Mouse (Mus musculus) liver, embryonic 14.5 days (tissue): ENCODE results near the gene Tceal7. TPM values are rescaled to one million over a fixed set of nuclear protein-coding genes. Genes with fewer than 3 reads are reported as not detected.
A peak's percentile ranks its signal among the peaks of the same experiment; 100 is the strongest.
"Not testable (repeated sequence)": the region's sequence is repeated elsewhere in the genome, so short reads cannot be mapped to it uniquely, and the experiment has no call there.

ENCODE experiments used
- ATAC-seq: fragments of 200-750 bp; cut with Nextera tagmentation; 2 replicates; pipeline ENCODE4 v1.8.0; 2017; ENCODE audit warnings: moderate number of reproducible peaks, mild to moderate bottlenecking, moderate library complexity; ENCODE audit not compliant: insufficient read depth
- DNase-seq, 3 experiments: peaks; one replicate each; pipeline ENCODE4 v3.0.0-alpha.2; 2012 to 2013; ENCODE audit warnings: low read depth in 3 of 3, low spot score in 3 of 3
- H3K27ac ChIP-seq: fragments of 300-500 bp; sonication (generic); 2 replicates; pipeline ENCODE4 v1.5.1; 2014; ENCODE audit warnings: moderate library complexity, mild to moderate bottlenecking, control low read depth, inconsistent platforms
- H3K27me3 ChIP-seq: fragments of 300-500 bp; sonication (generic); 2 replicates; pipeline ENCODE4 v1.6.1; 2014; ENCODE audit warnings: mild to moderate bottlenecking, low read length, moderate library complexity; ENCODE audit not compliant: control insufficient read depth, insufficient read depth
- H3K36me3 ChIP-seq: fragments of 300-500 bp; sonication (generic); replicated peaks from 2 replicates; pipeline ENCODE4 v1.6.1; 2014; ENCODE audit warnings: low read depth; ENCODE audit not compliant: control insufficient read depth, insufficient read depth
- H3K4me1 ChIP-seq, 2 experiments: fragments of 200-500 bp in 1 of 2; fragments of 300-500 bp in 1 of 2; sonication (generic) in 1 of 2; replicated peaks; 2 replicates each; pipeline ENCODE4 v1.6.1; 2012 to 2014; ENCODE audit warnings: antibody characterized with exemption in 1 of 2, inconsistent platforms in 1 of 2, low read length in 1 of 2; ENCODE audit not compliant: control insufficient read depth in 2 of 2, insufficient read depth in 2 of 2
- H3K4me2 ChIP-seq: fragments of 300-500 bp; sonication (generic); 2 replicates; pipeline ENCODE4 v1.6.1; 2014; ENCODE audit warnings: low read depth, mild to moderate bottlenecking, control low read depth, moderate library complexity
- H3K4me3 ChIP-seq, 2 experiments: fragments of 200-500 bp in 1 of 2; fragments of 300-500 bp in 1 of 2; sonication (generic) in 1 of 2; 2 replicates each; pipeline ENCODE4 v1.5.1; 2012 to 2014; ENCODE audit warnings: low read depth in 2 of 2, low read length in 2 of 2, mild to moderate bottlenecking in 2 of 2, control low read depth in 1 of 2, inconsistent platforms in 1 of 2, moderate library complexity in 1 of 2; ENCODE audit not compliant: insufficient read depth in 1 of 2
- H3K9ac ChIP-seq: fragments of 300-500 bp; sonication (generic); replicated peaks from 2 replicates; pipeline ENCODE4 v1.6.1; 2014; ENCODE audit warnings: mild to moderate bottlenecking, control low read depth, moderate library complexity
- H3K9me3 ChIP-seq: fragments of 300-500 bp; sonication (generic); 2 replicates; pipeline ENCODE4 v1.6.1; 2016; ENCODE audit warnings: low read length, mixed read lengths; ENCODE audit not compliant: control insufficient read depth
- CTCF ChIP-seq: IDR thresholded peaks from 2 replicates; pipeline ENCODE4 v1.5.1; 2016; ENCODE audit warnings: antibody characterized with exemption, low read depth, control low read depth
- EP300 ChIP-seq: IDR thresholded peaks from 2 replicates; pipeline ENCODE4 v1.6.1; 2016; ENCODE audit warnings: antibody characterized with exemption, low read depth
- WGBS: fragments of 180-500 bp; shearing (Covaris S2); extraction: QIAGEN DNeasy Blood & Tissue Kit; methylation state at CpG from one replicate; pipeline ENCODE4 v1.1.7; 2014; ENCODE audit not compliant: insufficient replicate concordance; 5-methylcytosine and 5-hydroxymethylcytosine counted together
- microRNA-seq: library from miRNA; unstranded; fragments of <30 nt; microRNA quantifications from one replicate; pipeline ENCODE4, GENCODE M21; 2016
- polyA plus RNA-seq, 2 experiments: library from polyadenylated mRNA; depleted of rRNA in 1 of 2; stranded (reverse) in 1 of 2; unstranded in 1 of 2; fragments of >200 nt; fragmentation: Nextera tagmentation in 1 of 2; extraction: Ambion mirVana in 1 of 2; gene quantifications; 2 replicates each; pipeline versions ENCODE4 v1.2.1 to v1.2.3; 2012 to 2014

Tceal7 gene
- polyA plus RNA-seq, 2 experiments, result 0.10 to 0.12 TPM

GRCm38 (mm10) chrX:136268173-136268572 lies 53.6 kb downstream of the Tceal7 start:
- H3K27me3 ChIP-seq, result no peaks in the 10 kb centered on the region
- ATAC-seq (no peak), DNase-seq (no peak)
- TF ChIP-seq EP300 (no peak), CTCF (no peak)
- no peak overlapping the region for H3K27ac ChIP-seq
- H3K36me3 ChIP-seq, result no peaks in the 10 kb centered on the region
- WGBS, result 46% methylated on average over 4 of the region's 4 CpGs
- H3K4me3 ChIP-seq, result no peak overlapping the region
- no peaks in the 10 kb centered on the region for H3K9me3 ChIP-seq
- H3K4me2 ChIP-seq, result no peak overlapping the region
- H3K9ac ChIP-seq, result no peak overlapping the region
- H3K4me1 ChIP-seq, result no peaks in the 10 kb centered on the region; a peak in 1 of 4 replicates

GRCm38 (mm10) chrX:136269743-136270392 lies 55.3 kb downstream of the Tceal7 start, which contains the start of gene Bex3:
TSS of gene Bex3 (plus strand) at chrX:136270253.
- H3K36me3 ChIP-seq, DNase-seq, H3K9me3 ChIP-seq, H3K27me3 ChIP-seq, H3K4me1 ChIP-seq, H3K27ac ChIP-seq: not testable (repeated sequence)
- peak within 1 kb of the TSS; percentile 54 for H3K4me2 ChIP-seq
- WGBS, result 66% methylated on average over 4 of the region's 30 CpGs
- H3K4me3 ChIP-seq, result peak within 1 kb of the TSS; percentile 46 to 53
- peak within 1 kb of the TSS; percentile 51 for H3K9ac ChIP-seq
- peak; percentile 97 for ATAC-seq

- H3K27ac ChIP-seq, DNase-seq, H3K36me3 ChIP-seq, H3K4me1 ChIP-seq, H3K27me3 ChIP-seq, H3K9me3 ChIP-seq: not testable (repeated sequence)
- peak; percentile 32; the same call in 1 of the 2 replicates for ATAC-seq
- H3K4me2 ChIP-seq, result peak overlapping the region; percentile 54
- WGBS, result 20% methylated on average over 20 of the region's 60 CpGs
- peak overlapping the region; percentile 46 to 53 for H3K4me3 ChIP-seq
- peak overlapping the region; percentile 51 for H3K9ac ChIP-seq
Observed at GRCm38 (mm10) chrX:136270393-136271111, 56.0 kb downstream of the Tceal7 start.

- H3K36me3 ChIP-seq, result no peaks in the 10 kb centered on the region
- no peak for TF ChIP-seq CTCF
- TF ChIP-seq EP300, result no peak
- no peaks in the 10 kb centered on the region; a peak in 1 of 4 replicates for H3K4me1 ChIP-seq
- no peak overlapping the region for H3K9ac ChIP-seq
- no peak overlapping the region for H3K4me3 ChIP-seq
- no peaks in the 10 kb centered on the region for H3K27me3 ChIP-seq
- WGBS, result 20% methylated on average over 3 of the region's 3 CpGs
- no peak overlapping the region for H3K27ac ChIP-seq
- ATAC-seq (no peak), DNase-seq (no peak)
- no peaks in the 10 kb centered on the region for H3K9me3 ChIP-seq
- no peak overlapping the region for H3K4me2 ChIP-seq
Observed at GRCm38 (mm10) chrX:136274542-136274941, 60.0 kb downstream of the Tceal7 start.

- DNase-seq (no peak), ATAC-seq (no peak)
- WGBS, result 30% methylated on average over 3 of the region's 3 CpGs
Observed at GRCm38 (mm10) chrX:136275386-136275785, 60.8 kb downstream of the Tceal7 start.

More at GRCm38 (mm10) chrX:136275386-136275785, 60.8 kb downstream of the Tceal7 start:
- H3K9ac ChIP-seq, result no peak overlapping the region
- H3K36me3 ChIP-seq, result no peaks in the 10 kb centered on the region
- H3K4me1 ChIP-seq, result no peaks in the 10 kb centered on the region
- H3K4me2 ChIP-seq, result no peak overlapping the region
- no peaks in the 10 kb centered on the region for H3K27me3 ChIP-seq
- no peaks in the 10 kb centered on the region for H3K9me3 ChIP-seq
- TF ChIP-seq EP300 (no peak), CTCF (no peak)
- no peak overlapping the region for H3K4me3 ChIP-seq
- no peak overlapping the region for H3K27ac ChIP-seq

Small RNA genes within 50 kb of the gene (microRNA-seq; reads per million reads assigned to microRNA genes)
- not detected for gene Mir6383

Other genes with a start within 250 kb of the Tceal7 start
- 7.2 and 8.3 TPM in 2 replicates for gene Arxes2, start 221.0 kb upstream of the Tceal7 start, polyA plus RNA-seq (2012; rRNA removed)
- 15.9 and 18.3 TPM in 2 replicates for gene Arxes2, start 221.0 kb upstream of the Tceal7 start, polyA plus RNA-seq (2014; fragmentation: Nextera tagmentation; extraction: Ambion mirVana)
- 2.6 and 2.8 TPM in 2 replicates for gene Arxes1, start 181.4 kb upstream of the Tceal7 start, polyA plus RNA-seq (2012; rRNA removed)
- gene Arxes1, start 181.4 kb upstream of the Tceal7 start, polyA plus RNA-seq (2014; fragmentation: Nextera tagmentation; extraction: Ambion mirVana), result 7.4 and 7.8 TPM in 2 replicates
- 57.1 and 93.6 TPM in 2 replicates for gene Bex2, start 146.5 kb upstream of the Tceal7 start, polyA plus RNA-seq (2012; rRNA removed)
- gene Bex2, start 146.5 kb upstream of the Tceal7 start, polyA plus RNA-seq (2014; fragmentation: Nextera tagmentation; extraction: Ambion mirVana), result 127 and 138 TPM in 2 replicates
- 0.24 and 0.39 TPM in 2 replicates for gene Nxf3, start 129.5 kb upstream of the Tceal7 start, polyA plus RNA-seq (2012; rRNA removed)
- 0.17 and 0.23 TPM in 2 replicates for gene Nxf3, start 129.5 kb upstream of the Tceal7 start, polyA plus RNA-seq (2014; fragmentation: Nextera tagmentation; extraction: Ambion mirVana)
- 73.5 and 131 TPM in 2 replicates for gene Bex4, start 75.8 kb upstream of the Tceal7 start, polyA plus RNA-seq (2012; rRNA removed)
- gene Bex4, start 75.8 kb upstream of the Tceal7 start, polyA plus RNA-seq (2014; fragmentation: Nextera tagmentation; extraction: Ambion mirVana), result 154 and 162 TPM in 2 replicates
- 66.5 and 105 TPM in 2 replicates for gene Tceal8, start 42.4 kb upstream of the Tceal7 start, polyA plus RNA-seq (2012; rRNA removed)
- gene Tceal8, start 42.4 kb upstream of the Tceal7 start, polyA plus RNA-seq (2014; fragmentation: Nextera tagmentation; extraction: Ambion mirVana), result 189 and 191 TPM in 2 replicates
- 6.4 and 13.8 TPM in 2 replicates for gene Tceal5, start 10.9 kb upstream of the Tceal7 start, polyA plus RNA-seq (2012; rRNA removed)
- 2.9 and 4.0 TPM in 2 replicates for gene Tceal5, start 10.9 kb upstream of the Tceal7 start, polyA plus RNA-seq (2014; fragmentation: Nextera tagmentation; extraction: Ambion mirVana)
- 106 and 169 TPM in 2 replicates for gene Bex1, start 734 bp downstream of the Tceal7 start, polyA plus RNA-seq (2012; rRNA removed)
- 137 and 150 TPM in 2 replicates for gene Bex1, start 734 bp downstream of the Tceal7 start, polyA plus RNA-seq (2014; fragmentation: Nextera tagmentation; extraction: Ambion mirVana)
- 80.9 and 128 TPM in 2 replicates for gene Tceal9, start 30.3 kb downstream of the Tceal7 start, polyA plus RNA-seq (2012; rRNA removed)
- 233 and 236 TPM in 2 replicates for gene Tceal9, start 30.3 kb downstream of the Tceal7 start, polyA plus RNA-seq (2014; fragmentation: Nextera tagmentation; extraction: Ambion mirVana)
- 199 and 227 TPM in 2 replicates for gene Bex3, start 55.5 kb downstream of the Tceal7 start, polyA plus RNA-seq (2012; rRNA removed)
- 224 and 229 TPM in 2 replicates for gene Bex3, start 55.5 kb downstream of the Tceal7 start, polyA plus RNA-seq (2014; fragmentation: Nextera tagmentation; extraction: Ambion mirVana)